Mouse (Mus musculus) lung, embryonic 14.5 days (tissue): ENCODE measurements around the gene Clp1. TPM values are rescaled to one million over a fixed set of nuclear protein-coding genes. Genes with fewer than 3 reads are reported as not detected.

Source experiments
- ATAC-seq: fragments of 200-750 bp; cut with Nextera tagmentation; 2 replicates; pipeline ENCODE4 v1.8.0; 2017; ENCODE audit warnings: mild to moderate bottlenecking, moderate TSS enrichment, moderate library complexity; ENCODE audit not compliant: insufficient read depth
- DNase-seq: peaks from one replicate; pipeline ENCODE4 v3.0.0-alpha.2; 2015
- H3K27ac ChIP-seq: fragments of 300-500 bp; sonication (generic); 2 replicates; pipeline ENCODE4 v1.5.1; 2014; ENCODE audit warnings: low read depth, mild to moderate bottlenecking, moderate library complexity
- H3K27me3 ChIP-seq: fragments of 300-500 bp; sonication (generic); 2 replicates; pipeline ENCODE4 v1.6.1; 2014; ENCODE audit warnings: low read length, control low read depth; ENCODE audit not compliant: insufficient read depth
- H3K36me3 ChIP-seq: fragments of 300-500 bp; sonication (generic); 2 replicates; pipeline ENCODE4 v1.6.1; 2014; ENCODE audit warnings: control low read depth; ENCODE audit not compliant: insufficient read depth
- H3K4me1 ChIP-seq: fragments of 300-500 bp; sonication (generic); 2 replicates; pipeline ENCODE4 v1.6.1; 2014; ENCODE audit warnings: antibody characterized with exemption, control low read depth; ENCODE audit not compliant: insufficient read depth
- H3K4me2 ChIP-seq: fragments of 300-500 bp; sonication (generic); 2 replicates; pipeline ENCODE4 v1.6.1; 2014; ENCODE audit warnings: mild to moderate bottlenecking
- H3K4me3 ChIP-seq: fragments of 300-500 bp; sonication (generic); 2 replicates; pipeline ENCODE4 v1.5.1; 2014; ENCODE audit warnings: low read depth, low read length
- H3K9ac ChIP-seq: fragments of 300-500 bp; sonication (generic); 2 replicates; pipeline ENCODE4 v1.6.1; 2014
- H3K9me3 ChIP-seq: fragments of 300-500 bp; sonication (generic); 2 replicates; pipeline ENCODE4 v1.6.1; 2016; ENCODE audit warnings: low read depth, low read length, control low read depth
- CTCF ChIP-seq: IDR thresholded peaks from 2 replicates; pipeline ENCODE4 v1.5.1; 2016; ENCODE audit warnings: antibody characterized with exemption, low read depth
- WGBS: fragments of 180-500 bp; shearing (Covaris S2); extraction: QIAGEN DNeasy Blood & Tissue Kit; methylation state at CpG from one replicate; pipeline ENCODE4 v1.1.7; 2014; 5-methylcytosine and 5-hydroxymethylcytosine counted together
- polyA plus RNA-seq: library from polyadenylated mRNA; unstranded; fragments of >200 nt; fragmentation: Nextera tagmentation; extraction: Ambion mirVana; gene quantifications from 2 replicates; pipeline ENCODE4 v1.2.1, GENCODE M21; 2014

The Clp1 gene
- polyA plus RNA-seq, 1 experiment from 2014 or later: 25.6 TPM

- Histone ChIP-seq H3K36me3 (peaks cover 20% of the 10 kb centered on the region), H3K27ac (peak within 1 kb of the TSS; percentile 97), H3K4me3 (peak within 1 kb of the TSS; percentile 95), H3K9ac (peak within 1 kb of the TSS; percentile 96), H3K4me1 (no peaks in the 10 kb centered on the region), H3K4me2 (peak within 1 kb of the TSS; percentile 70), H3K9me3 (no peaks in the 10 kb centered on the region), H3K27me3 (no peaks in the 10 kb centered on the region)
- WGBS: under 1% methylated on average over 105 of the region's 107 CpGs
- DNase-seq: peak; percentile 98
- no peak for TF ChIP-seq CTCF
- peak; percentile 96 for ATAC-seq
These were observed 12.2 kb downstream of the Clp1 start, which contains the start of gene Zdhhc5 for GRCm38 (mm10) chr2:84714811-84715561. Zdhhc5 (minus strand) TSS chr2:84715180.

DNA sequence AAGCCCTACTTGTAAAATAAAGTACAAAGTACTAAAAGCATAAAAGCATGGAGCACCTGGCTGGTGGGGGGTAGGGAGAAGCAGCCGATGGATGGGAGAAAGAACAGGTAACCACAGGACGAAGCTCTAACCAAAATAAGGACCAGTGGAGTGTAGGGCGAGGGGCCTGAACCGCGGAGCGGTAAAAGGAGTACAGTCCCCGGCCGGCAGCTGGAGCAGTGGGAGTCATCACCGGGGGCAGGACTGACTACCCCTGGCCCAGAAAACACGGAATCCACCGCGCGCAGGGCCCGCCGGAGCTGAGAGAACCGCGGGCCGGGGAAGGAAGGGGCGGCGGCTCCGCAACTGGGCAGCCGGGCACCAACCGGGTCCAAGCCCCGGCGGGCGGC, 12.7 kb downstream of the Clp1 start:
- peak overlapping the region; percentile 96 for H3K9ac ChIP-seq
- H3K36me3 ChIP-seq: peaks cover 25% of the 10 kb centered on the region
- no peak for DNase-seq
- H3K4me1 ChIP-seq: no peaks in the 10 kb centered on the region
- peak overlapping the region; percentile 97 for H3K27ac ChIP-seq
- WGBS: under 1% methylated on average over 26 of the region's 26 CpGs
- no peaks in the 10 kb centered on the region for H3K9me3 ChIP-seq
- peak overlapping the region; percentile 95 for H3K4me3 ChIP-seq
- ATAC-seq: peak; percentile 26
- no peak for TF ChIP-seq CTCF
- no peaks in the 10 kb centered on the region for H3K27me3 ChIP-seq
- peak overlapping the region; percentile 70 for H3K4me2 ChIP-seq

DNA sequence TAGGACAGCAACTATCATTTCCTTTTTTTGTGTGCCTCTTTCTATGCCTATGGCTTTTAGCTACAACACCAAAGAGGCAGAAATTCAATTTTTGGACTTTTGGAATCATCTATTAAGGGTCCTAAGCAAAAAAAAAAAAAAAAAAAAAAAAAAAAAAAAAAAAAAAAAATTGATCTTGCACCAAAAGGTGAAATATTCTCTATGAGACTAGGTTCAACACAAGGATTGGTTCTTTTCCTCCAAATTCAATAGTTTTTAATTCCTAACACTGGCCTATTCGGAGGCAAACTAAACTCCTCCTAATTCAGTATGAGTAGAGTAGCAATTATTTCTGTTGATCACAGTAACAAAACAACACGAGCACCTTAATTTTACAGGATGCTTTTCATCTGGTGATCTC, 15.3 kb downstream of the Clp1 start:
- H3K27me3 ChIP-seq: no peaks in the 10 kb centered on the region
- no peak for ATAC-seq
- 92% methylated on average over 2 of the region's 2 CpGs for WGBS

DNA sequence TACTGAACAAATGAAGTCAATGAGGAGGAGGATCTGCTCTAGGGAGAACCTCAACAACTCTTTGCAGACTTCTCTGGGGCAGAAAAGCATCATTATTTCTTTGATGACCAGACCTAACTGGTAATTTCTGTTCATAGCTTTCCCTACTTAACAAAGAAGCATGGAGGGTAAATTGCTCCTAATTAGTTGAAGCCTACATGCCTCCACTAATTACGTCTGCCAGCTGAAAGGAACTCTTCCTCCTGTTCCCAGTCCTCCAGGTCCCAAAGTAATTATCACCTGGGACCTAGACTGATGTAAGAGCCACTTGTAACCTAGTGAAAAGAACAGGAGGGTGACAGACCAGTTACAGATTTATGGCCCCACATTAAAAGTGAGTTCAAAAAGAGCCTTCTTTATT, 19.6 kb downstream of the Clp1 start:
- no peak overlapping the region for H3K27ac ChIP-seq
- 75% methylated on average over 1 of the region's 1 CpGs for WGBS
- DNase-seq (no peak), ATAC-seq (no peak)
- no peaks in the 10 kb centered on the region for H3K27me3 ChIP-seq
- no peak overlapping the region for H3K4me3 ChIP-seq
- TF ChIP-seq CTCF: no peak
- H3K9ac ChIP-seq: no peak overlapping the region
- H3K36me3 ChIP-seq: peaks cover 63% of the 10 kb centered on the region
- no peak overlapping the region for H3K4me2 ChIP-seq
- no peaks in the 10 kb centered on the region for H3K9me3 ChIP-seq
- no peaks in the 10 kb centered on the region for H3K4me1 ChIP-seq

More for the DNA sequence above, 15.3 kb downstream of the Clp1 start:
- Histone ChIP-seq H3K4me1 (no peaks in the 10 kb centered on the region), H3K27ac (no peak overlapping the region), H3K4me2 (no peak overlapping the region), H3K9ac (no peak overlapping the region), H3K9me3 (no peaks in the 10 kb centered on the region), H3K4me3 (no peak overlapping the region), H3K36me3 (peaks cover 46% of the 10 kb centered on the region)
- no peak for DNase-seq
- TF ChIP-seq CTCF: no peak

GRCm38 (mm10) chr2:84705295-84705694, 21.9 kb downstream of the Clp1 start:
- no peaks in the 10 kb centered on the region for H3K4me1 ChIP-seq
- H3K27me3 ChIP-seq: no peaks in the 10 kb centered on the region
- peaks cover 59% of the 10 kb centered on the region for H3K36me3 ChIP-seq
- no peak overlapping the region for H3K4me3 ChIP-seq
- H3K4me2 ChIP-seq: no peak overlapping the region
- H3K9ac ChIP-seq: no peak overlapping the region
- WGBS: 89% methylated on average over 1 of the region's 1 CpGs
- DNase-seq: no peak
- no peak overlapping the region for H3K27ac ChIP-seq
- H3K9me3 ChIP-seq: no peaks in the 10 kb centered on the region
- ATAC-seq: no peak
- TF ChIP-seq CTCF: no peak

DNA sequence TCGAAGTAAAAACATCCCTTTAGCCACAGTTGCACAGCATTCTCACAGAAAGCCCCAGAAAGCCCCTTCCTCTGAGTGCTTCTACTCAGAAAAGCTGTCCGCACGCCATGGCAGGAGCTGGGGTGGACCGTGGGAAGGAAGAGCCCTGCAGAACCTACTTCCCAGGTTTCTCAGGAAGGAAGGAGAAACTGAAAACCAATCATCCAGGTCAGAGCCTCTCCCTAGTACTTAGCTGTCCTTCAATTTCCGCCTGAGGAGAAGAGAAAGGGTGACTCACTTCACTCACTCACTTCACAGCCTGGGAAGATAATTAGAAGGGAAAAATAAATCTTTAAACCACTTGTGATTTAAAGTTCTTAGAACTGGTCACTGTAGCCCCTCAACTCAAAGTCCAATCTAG, 22.8 kb downstream of the Clp1 start:
- Histone ChIP-seq H3K27ac (no peak overlapping the region), H3K9ac (no peak overlapping the region), H3K9me3 (no peaks in the 10 kb centered on the region), H3K27me3 (no peaks in the 10 kb centered on the region), H3K4me2 (no peak overlapping the region), H3K4me1 (no peaks in the 10 kb centered on the region), H3K4me3 (no peak overlapping the region), H3K36me3 (peaks cover 50% of the 10 kb centered on the region)
- TF ChIP-seq CTCF: no peak
- no peak for ATAC-seq
- 82% methylated on average over 5 of the region's 5 CpGs for WGBS
- no peak for DNase-seq

- Histone ChIP-seq H3K27ac (no peak overlapping the region), H3K4me1 (no peaks in the 10 kb centered on the region), H3K9me3 (no peaks in the 10 kb centered on the region), H3K9ac (no peak overlapping the region), H3K4me2 (no peak overlapping the region), H3K4me3 (no peak overlapping the region), H3K36me3 (peaks cover 51% of the 10 kb centered on the region), H3K27me3 (no peaks in the 10 kb centered on the region)
- ATAC-seq: no peak
- DNase-seq: no peak
- WGBS: 93% methylated on average over 1 of the region's 1 CpGs
- no peak for TF ChIP-seq CTCF
These were observed 23.7 kb downstream of the Clp1 start for GRCm38 (mm10) chr2:84703497-84703896.
